Mouse (Mus musculus) midbrain, embryonic 12.5 days (tissue): ENCODE results near the gene Ctdsp2. TPM values are rescaled to one million over a fixed set of nuclear protein-coding genes. Genes with fewer than 3 reads are reported as not detected.

Experiments
- ATAC-seq: fragments of 200-750 bp; cut with Nextera tagmentation; 2 replicates; pipeline ENCODE4 v1.8.0; 2017; ENCODE audit warnings: low read depth, moderate TSS enrichment, moderate library complexity; ENCODE audit not compliant: low FRiP score
- H3K27ac ChIP-seq: fragments of 300-500 bp; sonication (generic); replicated peaks from 2 replicates; pipeline ENCODE4 v1.5.1; 2016; ENCODE audit warnings: mild to moderate bottlenecking
- H3K27me3 ChIP-seq: fragments of 300-500 bp; sonication (generic); 2 replicates; pipeline ENCODE4 v1.6.1; 2016; ENCODE audit warnings: mild to moderate bottlenecking
- H3K36me3 ChIP-seq: fragments of 300-500 bp; sonication (generic); 2 replicates; pipeline ENCODE4 v1.6.1; 2016
- H3K4me1 ChIP-seq: fragments of 300-500 bp; sonication (generic); 2 replicates; pipeline ENCODE4 v1.6.1; 2016
- H3K4me2 ChIP-seq: fragments of 300-500 bp; sonication (generic); replicated peaks from 2 replicates; pipeline ENCODE4 v1.6.1; 2016; ENCODE audit warnings: mild to moderate bottlenecking, moderate library complexity
- H3K4me3 ChIP-seq: fragments of 300-500 bp; sonication (generic); 2 replicates; pipeline ENCODE4 v1.5.1; 2016; ENCODE audit warnings: mild to moderate bottlenecking
- H3K9ac ChIP-seq: fragments of 300-500 bp; sonication (generic); replicated peaks from 2 replicates; pipeline ENCODE4 v1.6.1; 2016; ENCODE audit warnings: mild to moderate bottlenecking, moderate library complexity
- H3K9me3 ChIP-seq: fragments of 300-500 bp; sonication (generic); 2 replicates; pipeline ENCODE4 v1.6.1; 2016; ENCODE audit warnings: mild to moderate bottlenecking
- WGBS: fragments of 180-500 bp; shearing (Covaris S2); methylation state at CpG from one replicate; pipeline ENCODE4 v1.1.7; 2016; 5-methylcytosine and 5-hydroxymethylcytosine counted together
- polyA plus RNA-seq: library from polyadenylated mRNA; unstranded; fragments of >200 nt; fragmentation: Nextera tagmentation; extraction: Ambion mirVana; gene quantifications from 2 replicates; pipeline ENCODE4 v1.2.1, GENCODE M21; 2016

The Ctdsp2 gene
- polyA plus RNA-seq, 1 experiment from 2014 or later: 40.1 TPM

- no peak within 1 kb of the TSS for H3K4me3 ChIP-seq
- H3K4me2 ChIP-seq: no peak within 1 kb of the TSS
- H3K27me3 ChIP-seq: no peaks in the 10 kb centered on the region
- no peaks in the 10 kb centered on the region for H3K4me1 ChIP-seq
- peaks cover 36% of the 10 kb centered on the region for H3K36me3 ChIP-seq
- ATAC-seq: no peak
- H3K27ac ChIP-seq: no peak within 1 kb of the TSS
- H3K9ac ChIP-seq: no peak within 1 kb of the TSS
- 92% methylated on average over 5 of the region's 5 CpGs for WGBS
- no peaks in the 10 kb centered on the region for H3K9me3 ChIP-seq
These were observed 22.0 kb downstream of the Ctdsp2 start, which contains the start of gene Avil for GRCm38 (mm10) chr10:127000529-127000928. Avil (plus strand) TSS chr10:127000709.

- WGBS: 87% methylated on average over 9 of the region's 9 CpGs
- no peak overlapping the region for H3K27ac ChIP-seq
- ATAC-seq: no peak
- no peak overlapping the region for H3K4me2 ChIP-seq
- H3K4me1 ChIP-seq: no peaks in the 10 kb centered on the region
- H3K9me3 ChIP-seq: no peaks in the 10 kb centered on the region
- H3K4me3 ChIP-seq: no peak overlapping the region
- H3K9ac ChIP-seq: no peak overlapping the region
- H3K36me3 ChIP-seq: peaks cover 29% of the 10 kb centered on the region
- H3K27me3 ChIP-seq: no peaks in the 10 kb centered on the region
These were observed 22.8 kb downstream of the Ctdsp2 start for GRCm38 (mm10) chr10:127001297-127001696.

GRCm38 (mm10) chr10:127002056-127002455, 23.5 kb downstream of the Ctdsp2 start:
- H3K9ac ChIP-seq: no peak overlapping the region; the same call in 1 of the 2 replicates
- H3K4me2 ChIP-seq: no peak overlapping the region
- ATAC-seq: no peak
- H3K27ac ChIP-seq: no peak overlapping the region
- peaks cover 28% of the 10 kb centered on the region for H3K36me3 ChIP-seq
- H3K27me3 ChIP-seq: no peaks in the 10 kb centered on the region
- H3K4me3 ChIP-seq: no peak overlapping the region
- H3K9me3 ChIP-seq: no peaks in the 10 kb centered on the region
- no peaks in the 10 kb centered on the region for H3K4me1 ChIP-seq
- WGBS: 72% methylated on average over 1 of the region's 1 CpGs

GRCm38 (mm10) chr10:127002765-127003164, 24.2 kb downstream of the Ctdsp2 start:
- 90% methylated on average over 5 of the region's 5 CpGs for whole genome bisulfite sequencing
- no peaks in the 10 kb centered on the region for H3K27me3 ChIP-seq
- H3K4me2 ChIP-seq: no peak overlapping the region
- no peaks in the 10 kb centered on the region for H3K4me1 ChIP-seq
- H3K9me3 ChIP-seq: no peaks in the 10 kb centered on the region
- no peak overlapping the region for H3K4me3 ChIP-seq
- ATAC-seq: no peak
- H3K36me3 ChIP-seq: peaks cover 21% of the 10 kb centered on the region
- no peak overlapping the region for H3K27ac ChIP-seq
- H3K9ac ChIP-seq: no peak overlapping the region

GRCm38 (mm10) chr10:127003334-127003733, 24.8 kb downstream of the Ctdsp2 start:
- Histone ChIP-seq H3K27me3 (no peaks in the 10 kb centered on the region), H3K9ac (no peak overlapping the region), H3K4me3 (no peak overlapping the region), H3K36me3 (peaks cover 15% of the 10 kb centered on the region), H3K4me2 (no peak overlapping the region), H3K9me3 (no peaks in the 10 kb centered on the region), H3K4me1 (no peaks in the 10 kb centered on the region), H3K27ac (no peak overlapping the region)
- 88% methylated on average over 8 of the region's 8 CpGs for WGBS
- no peak for ATAC-seq

GRCm38 (mm10) chr10:127003806-127004205, 25.3 kb downstream of the Ctdsp2 start:
- Histone ChIP-seq H3K27ac (no peak overlapping the region), H3K36me3 (peaks cover 11% of the 10 kb centered on the region; the same call in 1 of the 2 replicates), H3K9ac (no peak overlapping the region), H3K4me1 (no peaks in the 10 kb centered on the region), H3K27me3 (no peaks in the 10 kb centered on the region), H3K9me3 (no peaks in the 10 kb centered on the region), H3K4me3 (no peak overlapping the region), H3K4me2 (no peak overlapping the region)
- ATAC-seq: no peak
- WGBS: 70% methylated on average over 7 of the region's 7 CpGs

- Histone ChIP-seq H3K27ac (no peak overlapping the region), H3K9ac (no peak overlapping the region), H3K4me1 (0 out of 2 replicates have a peak, but pooled peaks cover 5% of the 10 kb centered on the region), H3K9me3 (no peaks in the 10 kb centered on the region), H3K4me2 (no peak overlapping the region), H3K27me3 (peaks cover 6% of the 10 kb centered on the region; the same call in 1 of the 2 replicates), H3K4me3 (no peak overlapping the region), H3K36me3 (no peaks in the 10 kb centered on the region)
- WGBS: 65% methylated on average over 5 of the region's 5 CpGs
- ATAC-seq: no peak
These were observed 38.0 kb downstream of the Ctdsp2 start for GRCm38 (mm10) chr10:127016488-127016887.

GRCm38 (mm10) chr10:127017071-127017470, 38.6 kb downstream of the Ctdsp2 start:
- Histone ChIP-seq H3K27me3 (peaks cover 6% of the 10 kb centered on the region; the same call in 1 of the 2 replicates), H3K4me1 (0 out of 2 replicates have a peak, but pooled peaks cover 5% of the 10 kb centered on the region), H3K4me3 (no peak overlapping the region), H3K9ac (no peak overlapping the region), H3K27ac (no peak overlapping the region), H3K36me3 (0 out of 2 replicates have a peak, but pooled peaks cover 5% of the 10 kb centered on the region), H3K4me2 (no peak overlapping the region), H3K9me3 (no peaks in the 10 kb centered on the region)
- WGBS: 9% methylated on average over 2 of the region's 2 CpGs
- no peak for ATAC-seq

- 81% methylated on average over 16 of the region's 16 CpGs for WGBS
These were observed 39.9 kb downstream of the Ctdsp2 start for GRCm38 (mm10) chr10:127018422-127018821.

GRCm38 (mm10) chr10:127030336-127031296, 52.1 kb downstream of the Ctdsp2 start, which contains the start of gene Tsfm:
Tsfm (minus strand) TSS chr10:127030840.
- Histone ChIP-seq H3K9ac (peak within 1 kb of the TSS; percentile 89), H3K4me1 (peaks cover 6% of the 10 kb centered on the region), H3K27me3 (no peaks in the 10 kb centered on the region), H3K4me2 (peak within 1 kb of the TSS; percentile 87), H3K9me3 (no peaks in the 10 kb centered on the region), H3K4me3 (peak within 1 kb of the TSS; percentile 85), H3K36me3 (peaks cover 37% of the 10 kb centered on the region), H3K27ac (peak within 1 kb of the TSS; percentile 77)
- peak; percentile 91 for ATAC-seq
- 6% methylated on average over 56 of the region's 56 CpGs for WGBS

More at GRCm38 (mm10) chr10:127018422-127018821, 39.9 kb downstream of the Ctdsp2 start:
- H3K9ac ChIP-seq: no peak overlapping the region
- H3K27me3 ChIP-seq: peaks cover 6% of the 10 kb centered on the region; the same call in 1 of the 2 replicates
- H3K4me2 ChIP-seq: no peak overlapping the region
- H3K4me1 ChIP-seq: 0 out of 2 replicates have a peak, but pooled peaks cover 5% of the 10 kb centered on the region
- H3K27ac ChIP-seq: no peak overlapping the region
- ATAC-seq: no peak
- H3K9me3 ChIP-seq: no peaks in the 10 kb centered on the region
- peaks cover 17% of the 10 kb centered on the region for H3K36me3 ChIP-seq
- no peak overlapping the region for H3K4me3 ChIP-seq

GRCm38 (mm10) chr10:127033301-127033741, 54.8 kb downstream of the Ctdsp2 start:
- 81% methylated on average over 8 of the region's 8 CpGs for WGBS
- no peak overlapping the region for H3K4me2 ChIP-seq
- peaks cover 10% of the 10 kb centered on the region for H3K36me3 ChIP-seq
- H3K4me1 ChIP-seq: peaks cover 6% of the 10 kb centered on the region
- no peaks in the 10 kb centered on the region for H3K9me3 ChIP-seq
- H3K27ac ChIP-seq: no peak overlapping the region
- H3K9ac ChIP-seq: no peak overlapping the region
- 0 out of 2 replicates have a peak, but pooled peaks cover 2% of the 10 kb centered on the region for H3K27me3 ChIP-seq
- ATAC-seq: no peak
- H3K4me3 ChIP-seq: no peak overlapping the region

GRCm38 (mm10) chr10:127036273-127036672, 57.8 kb downstream of the Ctdsp2 start:
- no peaks in the 10 kb centered on the region for H3K36me3 ChIP-seq
- no peak overlapping the region for H3K9ac ChIP-seq
- H3K27ac ChIP-seq: no peak overlapping the region
- WGBS: 82% methylated on average over 12 of the region's 12 CpGs
- H3K4me3 ChIP-seq: no peak overlapping the region
- no peak overlapping the region for H3K4me2 ChIP-seq
- H3K27me3 ChIP-seq: peaks cover 16% of the 10 kb centered on the region
- H3K4me1 ChIP-seq: peaks cover 7% of the 10 kb centered on the region; the same call in 1 of the 2 replicates
- ATAC-seq: no peak
- H3K9me3 ChIP-seq: no peaks in the 10 kb centered on the region
